Mouse (Mus musculus) adrenal gland, postnatal 36 days (tissue): ENCODE results near the gene Nid2. TPM values are rescaled to one million over a fixed set of nuclear protein-coding genes. Genes with fewer than 3 reads are reported as not detected.
A peak's percentile ranks its signal among the peaks of the same experiment; 100 is the strongest.

Source experiments
- DNase-seq, 2 experiments: peaks; one replicate each; pipeline ENCODE4 v3.0.0; 2021; ENCODE audit warnings: mixed read lengths in 1 of 2
- total RNA-seq, 2 experiments: library from RNA; stranded (reverse); gene quantifications; 2 replicates each; pipeline ENCODE4 v1.2.3; 2021

Gene Nid2
- total RNA-seq, 2 experiments from 2014 or later, result 24.8 to 32.8 TPM

DNA sequence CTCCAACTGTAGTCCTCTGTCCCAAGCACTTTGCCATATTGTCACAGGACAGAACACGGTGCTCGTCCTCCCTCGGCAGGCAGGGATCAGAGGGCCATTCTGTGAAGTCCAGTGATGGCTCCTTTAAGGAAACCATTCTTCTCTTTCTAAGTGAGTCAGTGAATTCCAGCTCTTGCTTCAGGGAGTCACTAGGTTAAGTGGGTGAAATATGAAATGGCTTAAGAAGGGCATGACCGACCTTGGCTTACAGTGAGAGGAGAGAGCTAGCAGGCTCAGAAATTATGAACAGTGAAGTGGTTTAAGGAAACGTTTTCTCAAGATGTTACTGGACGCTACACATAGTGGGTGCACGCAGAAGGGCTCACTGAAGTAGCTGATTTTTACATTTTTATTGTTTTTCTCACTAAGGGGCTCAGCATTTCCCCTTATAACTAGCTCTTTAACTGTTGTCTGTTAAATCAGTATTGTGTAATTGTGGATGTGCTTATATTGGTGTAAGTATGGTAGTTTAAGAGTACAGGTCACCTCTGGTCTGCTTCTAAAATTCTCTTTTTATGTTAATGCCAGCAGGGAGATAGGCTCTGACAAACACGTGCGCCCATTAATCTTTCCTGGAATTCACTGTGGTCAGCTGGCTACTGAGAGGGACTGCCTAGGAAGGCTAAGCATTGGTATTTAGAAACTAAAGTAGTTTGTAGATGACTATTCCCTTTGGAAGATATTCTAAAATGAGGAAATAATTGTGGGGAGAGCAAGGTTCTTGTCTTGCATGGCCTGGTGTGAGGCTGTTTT is 34.9 kb downstream of the Nid2 start:
- DNase-seq, result peak; percentile 21 to 37

DNA sequence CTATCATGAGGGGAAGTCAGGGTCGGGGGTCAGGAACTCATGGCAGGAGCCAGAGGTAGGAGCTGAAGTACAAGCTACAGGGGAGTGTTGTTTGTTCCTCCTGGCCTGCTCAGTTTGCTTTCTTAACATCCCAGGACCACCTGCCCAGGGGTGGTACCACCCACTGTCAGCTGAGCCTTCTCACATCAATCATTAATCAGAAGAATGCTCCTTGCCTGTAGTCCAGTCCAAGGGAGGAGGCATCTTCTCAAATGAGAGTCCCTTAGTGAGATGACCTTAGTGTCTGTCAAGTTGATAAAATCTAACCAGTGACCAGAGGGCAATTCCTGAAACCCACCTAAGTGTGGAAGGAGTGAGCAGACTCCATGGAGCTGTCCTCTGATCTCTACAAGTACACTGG is 37.4 kb downstream of the Nid2 start:
- no peak for DNase-seq

DNA sequence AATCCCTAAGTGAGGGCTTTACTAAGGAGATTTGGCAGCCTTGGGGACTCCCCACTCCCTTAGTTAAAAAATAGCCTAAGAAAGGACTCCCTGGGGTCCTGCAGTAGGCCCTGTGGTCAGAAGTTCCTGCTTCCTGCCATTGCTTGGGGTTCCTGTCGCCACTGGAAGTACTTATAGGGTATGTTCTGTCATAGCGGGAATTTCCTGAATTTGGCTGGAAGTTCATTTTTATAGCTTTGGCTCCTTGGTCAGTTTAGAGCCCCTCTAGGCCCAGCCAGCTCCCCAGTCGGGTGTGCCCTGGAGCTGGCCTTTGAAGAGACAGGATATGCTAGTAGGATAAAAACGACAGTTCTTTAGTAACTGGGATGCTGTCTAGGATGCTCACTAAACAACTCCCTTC is 43.8 kb downstream of the Nid2 start:
- no peak for DNase-seq

DNA sequence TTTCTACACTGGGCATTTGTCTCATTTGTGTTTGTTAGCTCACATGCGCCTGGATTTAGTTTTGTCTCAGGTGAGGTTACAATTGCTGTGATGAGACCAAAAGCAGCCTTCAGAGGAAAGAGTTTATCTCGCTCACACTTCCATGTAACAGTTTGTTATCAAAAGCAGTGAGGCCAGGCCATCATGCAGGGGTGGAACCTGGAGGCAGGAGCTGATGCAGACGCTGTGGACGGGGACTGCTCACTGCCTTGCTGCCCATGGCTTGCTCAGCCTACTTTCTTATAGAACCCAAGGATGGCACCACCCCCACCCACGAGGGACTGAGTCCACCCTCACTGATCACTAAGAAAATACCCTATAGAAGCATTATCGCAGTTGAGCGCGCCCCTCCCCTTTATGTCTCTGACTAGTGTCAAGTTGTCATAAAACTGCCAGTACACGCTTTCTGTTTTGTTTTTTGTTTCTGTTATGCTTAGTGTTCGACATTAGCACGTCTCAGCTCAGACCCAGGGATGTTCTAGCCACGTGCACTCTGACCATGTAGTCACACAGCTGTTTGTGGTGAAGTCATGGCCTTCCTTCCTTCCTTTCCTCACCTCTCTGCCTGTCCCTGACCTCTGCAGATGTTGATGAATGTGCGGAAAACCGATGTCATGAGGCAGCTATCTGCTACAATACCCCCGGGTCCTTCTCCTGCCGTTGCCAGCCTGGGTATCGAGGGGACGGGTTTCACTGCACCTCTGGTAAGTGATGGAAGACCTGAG is 45.7 kb downstream of the Nid2 start:
- DNase-seq, result peak; percentile 10 to 25

DNA sequence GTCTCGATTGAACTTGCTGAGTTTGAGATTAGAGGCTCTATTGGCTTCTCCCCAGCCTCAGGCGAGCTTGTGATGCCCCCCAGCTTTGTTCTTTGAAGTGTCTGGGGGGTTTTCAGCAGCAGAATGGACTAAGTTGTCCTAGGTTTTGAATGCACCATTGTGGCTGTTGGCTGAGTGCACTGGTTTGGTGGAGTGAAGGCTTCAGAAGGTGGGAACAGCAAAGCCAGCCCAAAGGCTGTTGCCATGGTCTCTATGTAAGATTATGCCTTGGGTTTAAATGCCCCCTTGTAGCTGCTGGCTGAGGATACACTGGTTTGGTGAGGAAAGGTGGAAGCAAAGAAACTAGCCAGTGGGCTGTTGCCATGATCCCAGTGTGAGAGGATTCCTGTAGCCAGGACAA is 49.4 kb downstream of the Nid2 start:
- DNase-seq, result no peak

DNA sequence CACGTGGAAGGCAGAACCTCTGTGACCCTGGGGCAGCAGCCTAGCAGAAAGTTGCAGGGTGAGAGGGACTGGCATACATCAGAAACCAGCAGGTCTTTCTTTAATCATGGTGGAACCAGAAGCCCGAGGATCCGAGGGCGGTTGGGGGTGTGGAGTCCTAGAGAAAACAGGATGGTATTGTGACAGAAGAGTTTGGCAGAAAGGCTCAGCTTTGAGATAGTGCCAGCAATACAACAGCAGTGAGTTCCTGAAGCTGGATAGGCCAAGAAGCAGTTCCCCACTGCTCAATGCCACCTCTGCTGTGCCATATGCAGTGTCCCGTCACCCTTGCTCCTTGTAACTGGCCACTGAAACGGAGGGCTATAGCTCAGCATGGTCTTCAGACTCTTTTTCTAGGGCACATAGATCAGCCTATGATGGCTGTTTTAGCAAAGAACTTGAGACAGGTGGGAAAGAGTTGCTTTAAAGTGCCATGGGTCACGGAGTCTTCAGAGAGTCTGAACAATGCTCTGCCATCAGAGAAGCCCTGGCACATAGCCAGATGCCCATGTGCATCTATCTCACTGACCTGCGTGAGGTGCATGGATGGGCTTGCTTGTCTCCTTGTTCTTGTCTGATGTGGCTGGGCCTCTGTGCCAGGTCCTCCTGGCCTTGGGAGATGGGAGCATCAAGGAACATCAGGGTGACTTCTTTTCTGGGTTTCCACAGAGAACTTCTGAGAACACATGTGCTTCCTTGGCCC is 50.6 kb downstream of the Nid2 start:
- no peak for DNase-seq

DNA sequence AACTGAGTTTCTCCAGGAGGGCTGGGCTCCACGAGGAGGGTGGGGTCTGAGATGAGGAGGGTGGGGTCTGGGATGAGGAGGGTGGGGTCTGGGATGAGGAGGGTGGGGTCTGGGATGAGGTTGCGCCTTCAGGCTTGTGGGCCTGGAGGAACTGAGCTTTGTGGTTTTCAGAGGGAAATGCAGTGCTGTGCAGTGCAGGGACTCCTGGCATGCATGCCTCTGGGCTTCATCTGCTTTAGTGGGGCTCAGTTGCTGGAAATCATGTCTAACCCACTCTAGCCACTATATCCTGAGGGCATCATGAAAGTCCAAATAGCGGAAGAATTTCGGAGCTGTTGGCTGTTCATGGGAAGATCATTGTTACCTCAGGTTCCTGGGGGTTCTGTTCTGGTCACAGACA is 52.2 kb downstream of the Nid2 start:
- DNase-seq, result no peak

DNA sequence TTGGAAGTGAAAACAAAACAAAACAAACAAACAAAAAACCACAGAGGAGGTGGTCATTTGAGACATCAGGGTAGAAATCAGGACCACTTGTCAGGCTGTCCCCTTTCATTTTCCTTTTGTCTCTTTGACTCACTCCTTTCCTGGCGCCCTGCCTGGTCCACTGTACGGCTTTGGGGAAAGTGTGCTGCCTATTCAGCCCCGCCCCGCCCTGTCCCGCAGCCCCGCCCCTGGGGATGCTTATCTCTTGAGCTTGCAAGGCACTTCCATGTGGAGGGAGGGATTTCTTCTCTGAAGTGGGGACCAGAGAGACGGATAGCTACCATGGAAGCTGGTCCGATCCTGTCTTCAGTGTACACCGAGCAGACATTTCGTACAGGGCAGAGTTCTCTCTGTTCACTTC is 52.6 kb downstream of the Nid2 start:
- DNase-seq, result peak; percentile 48 to 60

DNA sequence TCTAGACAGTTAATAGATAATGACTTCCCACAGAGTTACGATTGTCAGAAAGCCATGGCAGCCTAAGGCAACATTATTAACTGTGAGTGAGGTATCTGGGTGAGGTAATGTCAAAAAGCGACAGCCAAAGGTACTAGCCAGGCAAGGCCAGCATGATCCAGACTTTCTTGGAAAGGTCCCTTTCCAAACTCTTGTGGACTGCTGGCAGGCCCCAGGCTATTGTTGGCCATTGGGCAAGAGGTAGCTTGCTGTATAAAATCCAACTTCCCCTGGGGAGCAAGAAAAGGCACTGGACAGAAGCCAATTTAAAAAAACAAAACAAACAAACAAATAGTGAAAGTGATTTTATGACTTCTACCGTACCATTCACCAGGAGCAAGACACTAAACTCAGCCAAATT is 56.3 kb downstream of the Nid2 start:
- DNase-seq, result peak in 1 of 2 experiments; percentile 37

DNA sequence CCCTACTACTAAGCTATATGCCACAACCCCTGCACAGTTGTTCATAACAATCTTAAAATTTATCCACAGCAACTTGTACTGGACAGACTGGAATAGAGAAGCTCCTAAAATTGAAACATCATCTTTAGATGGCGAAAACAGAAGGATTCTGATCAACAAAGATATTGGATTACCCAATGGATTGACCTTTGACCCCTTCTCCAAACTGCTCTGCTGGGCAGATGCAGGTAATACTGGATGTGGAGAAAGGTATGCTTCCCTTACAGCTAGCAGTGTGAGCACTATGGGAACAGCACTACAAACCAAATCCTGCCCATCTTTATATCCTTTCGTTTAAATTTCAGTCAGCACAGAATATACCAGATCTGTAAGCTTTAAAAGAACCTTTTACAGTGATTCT is 56.8 kb downstream of the Nid2 start:
- DNase-seq, result no peak

DNA sequence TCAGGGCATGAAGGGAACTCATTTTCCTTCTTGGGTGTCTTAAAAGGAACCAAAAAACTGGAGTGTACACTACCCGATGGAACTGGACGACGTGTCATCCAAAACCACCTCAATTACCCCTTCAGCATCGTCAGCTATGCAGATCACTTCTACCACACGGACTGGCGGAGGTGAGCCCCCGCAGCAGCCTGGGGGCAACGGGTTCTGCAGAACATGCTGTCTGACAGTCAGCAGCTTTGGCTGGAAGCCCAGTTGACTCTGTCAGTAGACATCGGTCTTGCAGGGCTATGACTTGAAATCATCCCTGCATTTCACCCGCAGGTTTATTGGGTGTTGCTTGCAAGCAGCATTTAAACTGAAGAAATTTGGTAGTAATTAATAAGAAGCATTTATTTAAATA is 58.9 kb downstream of the Nid2 start:
- peak in 1 of 2 experiments; percentile 33 for DNase-seq

DNA sequence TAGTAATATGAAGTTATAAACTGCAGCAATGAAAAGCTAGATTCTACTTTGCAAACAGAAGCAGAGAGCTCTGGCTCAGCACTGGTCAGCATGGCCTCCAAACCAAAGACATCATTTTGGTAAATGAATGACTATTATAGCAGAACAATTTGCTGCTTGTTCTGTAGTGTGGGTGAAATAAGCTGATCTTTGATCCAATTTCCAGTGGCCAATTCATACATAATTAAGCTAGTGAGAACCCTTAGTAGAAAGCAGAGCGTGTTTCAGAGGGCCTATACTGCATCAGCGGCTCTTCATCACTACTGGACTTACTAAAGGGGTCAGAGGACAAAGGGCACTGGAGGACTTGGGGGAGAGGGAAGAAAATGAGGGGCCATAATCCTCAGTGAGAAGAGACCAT is 62.0 kb downstream of the Nid2 start:
- DNase-seq, result no peak

DNA sequence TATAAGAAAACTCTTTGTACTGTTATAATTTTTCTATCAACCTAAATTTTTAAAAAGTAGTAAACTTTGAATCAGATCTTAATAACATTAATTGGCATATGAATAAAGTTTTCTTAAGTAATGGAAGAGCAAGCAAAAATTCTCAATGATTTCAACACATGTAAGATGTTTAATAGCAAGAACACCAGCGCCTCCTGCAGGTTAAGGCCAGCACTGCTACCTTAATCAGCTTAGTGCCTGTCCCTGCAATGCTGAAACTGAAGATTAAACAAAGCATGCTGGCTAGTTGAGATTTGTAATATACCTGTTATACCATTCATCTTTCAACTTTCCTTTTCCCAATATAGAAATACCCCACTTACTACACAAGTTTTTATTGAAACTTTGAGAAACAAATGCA is 66.9 kb downstream of the Nid2 start:
- peak; percentile 80 to 84 for DNase-seq

DNA sequence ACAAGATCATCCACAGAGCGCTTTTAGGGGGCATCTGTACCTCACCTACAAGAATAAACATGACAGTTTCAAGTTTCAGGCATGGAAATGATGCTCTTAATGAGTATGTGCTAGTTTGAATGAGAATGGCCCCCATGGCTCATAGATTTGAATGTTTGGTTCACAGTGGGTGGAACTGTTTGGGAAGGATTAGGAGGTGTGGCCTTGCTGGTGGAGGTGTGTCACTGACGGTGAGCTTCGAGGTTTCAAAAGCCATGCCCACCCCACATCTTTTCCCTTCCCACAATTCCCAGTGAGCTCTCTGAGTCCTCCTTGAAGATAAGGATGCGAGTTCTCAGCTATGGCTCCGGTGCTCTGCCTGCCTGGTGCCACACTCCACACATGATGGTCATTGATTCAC is 70.6 kb downstream of the Nid2 start:
- DNase-seq, result no peak

DNA sequence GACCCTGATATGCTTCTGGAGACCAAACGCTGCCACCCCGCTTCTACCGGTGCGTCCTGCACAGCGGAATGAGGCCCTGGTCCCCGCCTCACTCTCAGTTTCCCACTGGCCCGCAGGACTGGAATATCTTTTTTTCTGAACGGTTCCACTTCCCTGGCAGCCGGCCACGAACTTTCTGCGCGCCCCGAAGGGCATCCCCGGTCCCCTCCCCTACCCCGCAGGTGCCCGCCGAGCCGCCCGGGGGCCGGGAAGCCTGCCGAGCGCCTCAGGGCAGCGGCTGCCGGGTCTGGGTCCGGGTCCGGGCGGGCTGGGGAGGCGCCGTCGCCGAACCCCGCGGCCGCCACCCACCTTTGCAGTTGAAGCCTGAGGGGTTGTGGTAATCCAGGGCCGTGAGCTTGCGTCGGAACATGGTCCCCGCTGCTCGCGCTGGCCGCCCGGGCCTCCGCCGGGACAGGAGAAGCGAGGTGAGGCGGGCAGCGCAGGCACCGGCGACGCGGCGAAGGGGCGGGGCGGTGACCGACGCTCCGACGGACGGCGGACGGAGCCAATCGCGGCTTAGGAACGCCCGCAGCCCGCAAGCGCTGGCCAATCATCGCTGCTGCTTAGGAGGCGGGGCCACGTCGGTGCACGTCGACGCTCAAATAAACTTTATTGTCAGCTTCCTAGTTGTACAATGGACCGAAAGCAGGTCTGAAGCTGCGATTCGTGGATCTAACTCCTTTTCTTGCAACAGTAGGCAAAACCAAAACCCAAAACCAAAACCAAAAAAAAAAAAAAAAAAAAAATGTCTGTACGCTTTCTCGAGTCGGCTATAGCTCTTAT is 72.5 kb downstream of the Nid2 start, which contains the start of gene Rtraf:
Gene Rtraf (minus strand): TSS at position 504 of the 822 bp plus-strand sequence.
- peak; percentile 95 to 97 for DNase-seq

DNA sequence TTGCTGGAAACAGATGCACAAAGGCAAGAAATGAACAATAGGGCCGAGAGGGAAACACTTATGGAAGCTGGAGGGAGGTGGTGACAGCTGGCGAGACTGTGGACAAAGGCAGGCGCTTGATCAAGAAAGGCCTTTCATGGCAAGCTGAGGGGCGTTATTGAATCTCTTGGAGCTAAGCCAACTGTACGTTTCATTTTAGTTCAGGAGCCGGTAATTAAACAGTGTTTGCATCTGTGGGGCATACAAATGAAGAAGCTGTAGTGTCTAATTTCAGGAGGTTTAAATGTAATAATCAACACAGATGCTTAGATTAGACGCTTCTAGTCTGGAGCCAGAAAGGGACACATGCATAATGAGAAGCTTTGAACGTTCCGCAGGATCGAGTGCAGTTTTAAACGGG is 74.4 kb downstream of the Nid2 start:
- DNase-seq, result no peak

DNA sequence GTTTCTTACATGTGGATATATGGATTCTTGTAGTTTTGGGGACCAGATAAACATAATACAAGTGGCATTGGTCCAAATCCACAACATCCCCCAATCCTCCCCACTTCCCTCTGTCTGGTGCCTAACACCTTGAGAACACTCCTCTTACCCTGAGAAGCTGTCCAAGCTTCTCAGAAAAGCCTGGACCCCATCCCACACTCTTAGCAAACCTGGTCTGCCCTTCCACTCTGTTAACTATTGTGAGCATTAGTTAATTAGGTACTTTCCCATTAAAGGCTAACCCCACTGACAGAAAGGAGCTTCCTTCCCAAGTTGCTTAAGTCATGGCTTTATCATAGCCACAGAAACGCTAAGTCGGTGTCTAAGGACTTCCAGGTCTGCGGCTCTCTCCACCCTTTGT is 85.2 kb downstream of the Nid2 start:
- DNase-seq, result no peak

DNA sequence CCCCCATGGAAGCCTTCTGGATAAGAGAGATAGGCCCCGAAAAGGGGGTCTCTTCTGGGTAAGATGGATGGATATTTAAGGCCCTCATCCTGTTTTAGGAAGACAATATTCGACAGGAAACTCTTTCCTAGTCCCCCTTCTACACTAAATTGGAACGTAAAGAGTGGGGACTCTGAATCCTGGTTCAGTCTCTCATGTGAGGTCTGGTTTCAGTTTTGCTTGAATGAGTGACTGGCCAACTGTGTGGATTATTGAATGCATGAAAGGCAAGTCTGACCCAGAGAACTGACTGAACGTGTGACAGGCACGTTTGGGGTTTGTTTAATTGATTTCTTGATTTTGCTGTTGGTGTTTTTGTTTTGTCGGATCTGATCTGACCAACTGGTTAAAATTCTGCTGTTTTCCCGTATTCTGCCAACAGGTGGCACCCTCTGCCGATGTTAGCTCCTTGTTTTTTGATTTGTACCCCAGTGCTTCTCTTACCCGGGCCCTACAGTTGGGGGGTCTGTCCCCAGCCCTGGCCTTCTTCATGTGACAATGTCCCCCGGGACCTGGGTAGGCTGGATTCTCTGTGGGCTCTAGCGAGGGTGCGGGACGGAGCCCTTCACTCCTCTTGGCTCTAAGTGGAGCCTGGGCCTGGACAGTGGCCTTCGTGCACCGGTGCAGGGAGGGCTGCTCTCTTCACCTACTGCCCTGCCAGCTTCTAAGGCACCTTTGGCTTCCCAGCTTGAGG is 88.7 kb downstream of the Nid2 start:
- peak; percentile 57 to 74 for DNase-seq

DNA sequence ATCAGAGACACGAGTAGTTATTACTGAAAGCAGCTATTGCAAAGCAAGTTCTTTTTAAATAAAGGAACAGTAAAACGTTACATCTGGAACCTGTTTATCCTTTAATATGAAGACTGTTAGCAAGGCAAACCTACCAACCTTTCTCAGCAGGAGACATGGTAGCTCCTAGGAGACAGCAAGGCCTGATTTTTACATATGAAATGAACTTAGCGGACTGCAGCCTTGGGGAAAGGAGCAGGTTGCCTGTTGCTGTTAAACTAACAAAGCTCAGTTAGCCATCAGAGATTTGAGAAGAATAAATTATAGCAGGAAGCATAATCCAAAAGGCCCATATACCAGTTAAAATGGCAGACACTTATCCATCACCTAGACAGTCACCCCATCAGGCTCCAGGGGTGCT is 102.4 kb downstream of the Nid2 start:
- no peak for DNase-seq

DNA sequence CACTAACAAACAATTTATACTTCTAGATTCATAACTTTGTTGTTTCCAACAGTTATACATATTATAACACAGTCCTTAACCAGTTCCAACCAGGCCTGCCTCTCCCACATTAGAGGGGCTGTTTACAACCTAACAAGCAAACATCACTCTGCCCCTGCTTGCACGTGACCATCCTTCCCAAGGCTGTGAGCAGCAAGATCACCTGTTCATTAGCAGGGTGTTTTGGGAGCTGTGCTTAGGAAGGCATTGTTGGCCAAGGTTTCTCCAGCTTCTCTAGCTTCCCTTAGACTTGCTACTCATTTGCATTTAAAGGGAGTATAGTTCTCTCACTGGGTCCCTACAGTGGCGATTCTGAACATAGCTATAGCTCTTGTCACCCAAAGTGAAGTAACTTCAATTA is 107.2 kb downstream of the Nid2 start:
- no peak for DNase-seq
